Mouse (Mus musculus) small intestine, adult 2 months (tissue): ENCODE results near the gene Mrpl43.

ENCODE experiments used
- CTCF ChIP-seq: fragments of 200-500 bp; IDR thresholded peaks from 2 replicates; pipeline ENCODE4 v1.5.1; 2012; ENCODE audit warnings: low read depth, mild to moderate bottlenecking, control low read depth, inconsistent platforms, low read length, moderate library complexity, mixed read lengths; ENCODE audit not compliant: insufficient replicate concordance, insufficient read length; ENCODE audit errors: extremely low read depth
- POLR2A ChIP-seq: fragments of 200-500 bp; IDR thresholded peaks from 2 replicates; pipeline ENCODE4 v1.6.1; 2012; ENCODE audit warnings: low read depth, mild to moderate bottlenecking, control low read depth, inconsistent platforms, low read length, moderate library complexity

- TF ChIP-seq POLR2A (no peak), CTCF (no peak)
These were observed 7.5 kb upstream of the Mrpl43 start for GRCm38 (mm10) chr19:45013581-45014225.
